Mouse (Mus musculus) thymus, postnatal 25 days (tissue): Measurements from ENCODE around the gene Pdpn.

ENCODE experiments used
- DNase-seq: peaks from one replicate; pipeline ENCODE4 v3.0.0; 2022

Pdpn gene

DNA sequence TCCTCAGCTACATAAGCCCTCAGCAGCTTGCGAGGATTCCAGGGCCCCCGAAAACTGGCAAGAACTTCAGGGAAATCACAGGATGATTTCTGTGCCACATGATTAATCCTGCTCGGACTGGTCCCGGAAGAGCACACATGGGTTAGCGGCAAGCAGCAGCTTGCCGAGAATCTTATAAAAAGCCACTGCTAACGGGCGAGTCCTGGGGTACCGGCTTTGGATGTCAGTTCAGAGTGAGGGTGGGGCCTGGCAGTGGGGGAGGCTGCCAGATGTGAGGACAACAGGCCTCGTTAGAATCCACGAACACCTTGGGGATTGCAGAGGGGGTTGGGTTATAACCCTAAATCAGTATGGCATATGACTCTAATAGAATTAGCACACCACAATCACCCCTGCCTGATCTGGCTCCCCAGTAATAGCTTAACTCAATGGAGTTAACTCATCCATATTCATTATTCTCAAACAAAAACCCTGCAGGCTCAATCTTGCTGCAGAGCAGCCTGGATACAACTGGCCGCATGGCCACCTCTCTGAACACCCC lies 2.3 kb downstream of the Pdpn start:
- no peak for DNase-seq

GRCm38 (mm10) chr4:143296153-143296552 lies 3.2 kb downstream of the Pdpn start:
- no peak for DNase-seq

- DNase-seq = no peak
Observed at GRCm38 (mm10) chr4:143294324-143294723, 5.0 kb downstream of the Pdpn start.

DNA sequence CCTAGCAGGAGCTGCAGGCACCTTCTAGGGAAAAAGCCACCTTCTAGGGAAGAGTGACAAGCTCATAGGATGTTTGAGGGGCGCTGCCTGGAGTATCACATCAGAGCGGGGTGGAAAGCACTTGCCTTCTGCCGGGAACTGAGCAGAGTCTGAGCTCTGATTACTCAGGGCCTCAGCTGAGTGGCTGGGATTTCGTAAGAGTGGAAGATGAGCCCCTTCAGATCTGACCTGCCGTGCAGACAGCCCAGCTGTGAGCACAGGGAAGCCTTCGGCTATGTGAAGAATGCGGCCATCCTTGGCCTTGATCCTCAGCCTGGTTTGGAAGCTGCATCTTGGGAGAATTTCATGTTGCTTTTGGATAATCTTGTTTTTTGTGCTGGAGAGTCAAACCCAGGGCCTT lies 10.5 kb downstream of the Pdpn start:
- no peak for DNase-seq

GRCm38 (mm10) chr4:143288473-143288872 lies 10.9 kb downstream of the Pdpn start:
- DNase-seq = no peak

GRCm38 (mm10) chr4:143287065-143287464 lies 12.3 kb downstream of the Pdpn start:
- DNase-seq = no peak

GRCm38 (mm10) chr4:143280166-143280565 lies 19.2 kb downstream of the Pdpn start:
- DNase-seq = peak; percentile 11

GRCm38 (mm10) chr4:143279661-143280060 lies 19.7 kb downstream of the Pdpn start:
- no peak for DNase-seq

- no peak for DNase-seq
Observed at GRCm38 (mm10) chr4:143279016-143279415, 20.3 kb downstream of the Pdpn start.

DNA sequence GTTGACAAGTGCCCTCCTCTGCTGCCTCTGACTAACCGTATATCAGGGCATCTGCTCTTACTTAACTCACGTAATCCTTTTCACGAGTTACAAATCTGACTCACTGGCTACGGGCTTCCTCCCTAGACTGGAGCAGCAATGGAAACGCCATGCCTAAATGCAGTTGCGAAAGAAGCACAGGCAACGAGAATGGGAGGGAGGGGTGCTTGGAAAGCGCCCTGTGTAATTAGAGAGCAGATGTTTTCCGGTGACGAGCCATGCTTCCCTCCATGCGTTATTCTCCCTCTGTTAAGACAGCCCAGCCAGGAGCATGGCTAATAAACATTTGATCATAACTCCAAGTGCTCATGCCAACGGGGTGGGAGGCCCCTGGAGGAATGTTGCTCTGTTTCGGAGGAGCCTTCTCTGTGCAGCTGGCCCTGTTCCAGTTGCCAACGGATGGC lies 20.9 kb downstream of the Pdpn start:
- no peak for DNase-seq

GRCm38 (mm10) chr4:143277319-143277718 lies 22.0 kb downstream of the Pdpn start:
- DNase-seq = no peak

GRCm38 (mm10) chr4:143271571-143271970 lies 27.8 kb downstream of the Pdpn start:
- no peak for DNase-seq

GRCm38 (mm10) chr4:143270903-143271302 lies 28.5 kb downstream of the Pdpn start:
- no peak for DNase-seq

GRCm38 (mm10) chr4:143262696-143263095 lies 36.7 kb downstream of the Pdpn start:
- DNase-seq = no peak

- DNase-seq = no peak
Observed at GRCm38 (mm10) chr4:143259718-143260349, 39.5 kb downstream of the Pdpn start.

GRCm38 (mm10) chr4:143258517-143258916 lies 40.8 kb downstream of the Pdpn start:
- DNase-seq = peak; percentile 37

DNA sequence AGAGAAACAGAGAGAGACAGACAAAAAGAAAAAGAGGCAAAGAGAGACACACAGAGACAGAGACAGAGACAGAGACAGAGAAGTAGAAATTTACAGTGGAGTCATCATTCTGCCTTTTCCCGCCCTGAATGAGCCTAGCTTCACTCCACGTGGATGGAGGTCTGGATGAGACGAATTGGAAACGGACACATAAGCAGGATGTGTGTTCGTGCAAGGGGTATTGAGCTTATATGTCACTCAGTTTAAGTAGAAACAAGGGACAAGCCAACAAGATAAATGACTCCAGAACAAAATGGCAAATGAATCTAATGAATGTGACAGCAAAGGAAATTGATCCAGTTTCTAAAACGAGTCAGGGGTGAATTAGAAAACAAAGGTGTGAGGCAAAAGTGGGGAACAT lies 41.4 kb downstream of the Pdpn start:
- DNase-seq = no peak

DNA sequence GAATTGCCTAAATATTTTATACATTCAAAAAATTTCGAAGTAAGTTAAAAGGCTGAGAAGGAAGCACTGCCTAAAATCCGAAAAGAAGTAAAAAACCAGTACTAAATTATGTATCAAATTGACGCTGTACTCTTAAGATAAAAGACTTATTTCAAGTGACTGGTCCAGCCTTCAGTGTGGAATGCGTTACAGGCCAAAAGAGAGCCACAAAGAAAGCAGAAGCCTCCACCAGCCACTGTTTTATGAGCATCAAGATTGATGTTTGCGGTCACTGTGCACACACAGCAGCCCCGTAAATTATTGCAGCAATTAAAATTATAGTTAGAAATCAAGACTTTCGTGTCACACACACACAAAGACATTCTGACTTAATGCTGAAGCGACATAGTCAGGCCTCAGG lies 43.8 kb downstream of the Pdpn start:
- no peak for DNase-seq

GRCm38 (mm10) chr4:143253356-143253755 lies 46.0 kb downstream of the Pdpn start:
- DNase-seq = no peak

DNA sequence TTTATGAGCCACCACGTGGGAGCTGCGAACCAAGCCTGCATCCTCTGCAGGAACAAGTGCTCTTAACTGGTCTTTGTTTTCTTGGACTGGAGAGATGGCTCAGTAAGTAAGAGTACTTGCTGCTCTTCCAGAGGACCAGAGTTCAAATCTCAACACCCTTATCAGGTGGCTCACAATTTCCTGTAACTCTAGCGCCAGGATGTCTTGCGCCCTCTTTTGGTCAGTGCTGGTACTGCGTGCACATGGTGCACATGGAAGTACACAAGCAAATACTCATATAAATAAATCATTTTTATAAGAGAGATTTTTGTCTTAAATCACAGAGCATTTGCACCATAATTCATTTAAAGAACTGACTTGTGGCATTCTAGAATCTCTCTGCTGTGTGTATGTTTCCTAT lies 51.3 kb downstream of the Pdpn start:
- peak; percentile 22 for DNase-seq

- no peak for DNase-seq
Observed at GRCm38 (mm10) chr4:143241294-143241693, 58.1 kb downstream of the Pdpn start.

DNA sequence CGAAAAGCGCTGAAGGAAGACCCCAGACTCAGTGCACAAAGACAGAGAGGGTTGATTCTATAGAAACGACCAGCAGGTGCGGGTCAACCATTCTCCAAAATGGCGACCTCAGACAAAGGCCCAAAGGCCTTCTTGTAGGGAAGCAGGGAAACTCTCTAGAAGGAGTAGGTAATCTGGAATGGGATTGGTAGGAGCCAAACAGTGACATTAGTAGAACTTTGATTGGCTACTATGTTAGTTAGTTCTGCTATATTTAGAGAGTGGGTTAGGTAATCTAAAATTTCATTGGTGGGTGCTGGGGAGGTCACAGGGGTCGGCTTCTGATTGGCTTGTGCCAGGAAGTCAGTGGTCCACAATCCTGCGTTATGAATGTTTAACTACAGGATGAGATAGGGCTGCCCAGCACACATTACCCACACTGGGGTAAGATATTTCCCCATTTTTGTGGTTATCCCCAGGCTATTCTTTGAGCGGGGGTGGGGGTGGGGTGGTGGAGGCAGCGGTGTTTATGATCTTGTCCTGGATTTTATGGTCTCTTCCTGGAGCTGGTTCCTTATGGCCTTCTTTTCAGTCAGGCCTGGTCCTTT lies 59.7 kb downstream of the Pdpn start:
- no peak for DNase-seq

DNA sequence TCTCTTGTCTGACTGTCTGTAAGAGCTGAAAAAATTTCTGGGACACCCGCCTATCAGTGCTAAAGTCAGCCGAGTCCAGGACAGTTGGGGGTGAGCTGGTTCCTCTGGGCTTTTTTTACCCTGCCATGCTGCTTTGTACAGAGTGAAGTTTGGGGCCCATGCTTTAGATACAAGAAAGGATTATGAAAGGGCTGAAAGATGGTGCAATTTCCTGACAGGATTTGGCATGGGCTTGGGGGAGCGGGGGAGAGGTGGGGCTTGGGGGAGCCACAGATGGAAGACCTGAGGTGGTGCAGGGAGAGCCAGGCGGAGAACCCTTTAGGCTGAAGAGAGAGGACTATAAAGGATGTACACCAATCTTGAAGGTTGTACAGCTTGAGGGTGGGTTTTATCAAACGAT lies 60.2 kb downstream of the Pdpn start:
- no peak for DNase-seq

DNA sequence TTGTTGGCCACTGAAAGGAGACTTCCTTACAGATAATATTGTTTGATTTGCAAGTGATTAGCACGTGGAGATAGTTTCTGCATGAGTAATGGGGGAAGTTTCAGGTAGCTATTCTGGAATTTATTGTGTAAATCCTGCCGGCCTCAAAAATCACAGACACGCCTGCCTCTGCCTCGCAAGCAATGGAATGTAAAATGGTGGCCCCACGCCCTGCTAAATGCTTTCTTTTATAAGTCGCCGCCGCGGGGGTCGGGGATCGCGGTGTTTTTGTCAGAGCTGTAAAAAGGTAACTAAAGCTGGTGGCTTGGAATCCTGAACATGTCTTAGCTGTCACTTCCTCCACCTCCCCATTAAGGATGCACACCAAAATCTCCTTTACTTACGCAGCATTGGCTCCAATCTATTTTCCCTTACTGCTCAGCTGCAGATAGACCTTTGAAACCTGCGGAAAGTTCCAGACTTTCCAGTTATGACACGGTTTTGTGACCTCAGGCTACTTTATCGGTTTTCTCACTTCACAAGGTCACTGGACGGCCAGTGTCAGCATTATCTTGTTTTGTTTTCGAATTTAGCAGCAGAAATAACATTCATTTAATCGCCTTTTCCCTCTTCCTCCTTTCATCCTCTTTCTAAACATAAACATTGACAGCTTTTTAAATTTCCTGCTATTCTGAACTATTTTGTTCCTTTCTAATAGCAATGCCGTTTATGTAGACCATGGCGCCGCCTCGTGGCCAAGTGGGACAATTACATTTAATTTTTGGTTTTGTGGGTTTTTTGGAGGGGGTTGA lies 60.9 kb downstream of the Pdpn start:
- DNase-seq = peak; percentile 42
